In genomic region chr7:30589435-30590301, GRCm38 (mm10) we compare ENCODE assay signal across 8 mouse cellular contexts. TPM values are rescaled to one million over a fixed set of nuclear protein-coding genes. Genes with fewer than 3 reads are reported as not detected.
DNase-seq lines count a peak whose midpoint lies in the region; ATAC-seq and TF ChIP-seq lines count a peak whose summit lies in the region.

No protein-coding gene starts in this region.

- peak; percentile 79 to 83 for DNase-seq in B cell, adult 2 months
- peak; percentile 78 for DNase-seq in brain, adult 2 months (ENCODE audit: low read depth, low spot score)
- DNase-seq in heart, adult 8-10 months (ENCODE audit: low spot score), result peak; percentile 87
- peak; percentile 86 to 91 for DNase-seq in kidney, adult 8-10 months
- DNase-seq in midbrain, postnatal 0 days (ENCODE audit: low spot score), result peak; percentile 88
- peak; percentile 68 to 79 for DNase-seq in spleen, postnatal 36 days (ENCODE audit: low spot score in 2 of 2)

- 25% methylated on average over 39 of the region's 40 CpGs for WGBS in limb, embryonic 15.5 days
- 30% methylated on average over 39 of the region's 40 CpGs for WGBS in midbrain, postnatal 0 days

- peak; percentile 42 for ATAC-seq in limb, embryonic 15.5 days (ENCODE audit: insufficient number of reproducible peaks, low FRiP score, low TSS enrichment, low read depth)
- ATAC-seq in midbrain, postnatal 0 days (ENCODE audit: low FRiP score), result peak; percentile 62

- H3K27ac ChIP-seq in embryonic fibroblast, embryonic 13.5 days (ENCODE audit: insufficient read depth, low read length), result peak overlapping the region; percentile 34
- H3K27ac ChIP-seq in limb, embryonic 15.5 days, result peak overlapping the region; percentile 94
- H3K27ac ChIP-seq in midbrain, postnatal 0 days (ENCODE audit: low read depth, low read length), result peak overlapping the region; percentile 97

- peak overlapping the region; percentile 77 for H3K4me2 ChIP-seq in limb, embryonic 15.5 days
- H3K4me2 ChIP-seq in midbrain, postnatal 0 days (ENCODE audit: low read depth, low read length, poor library complexity, severe bottlenecking), result peak overlapping the region; percentile 89

- no peak for TF ChIP-seq POLR2A in embryonic fibroblast, embryonic 13.5 days (IDR thresholded peaks at IDR 0.05; ENCODE audit: low read depth, low read length)

- H3K9ac ChIP-seq in limb, embryonic 15.5 days, result peak overlapping the region; percentile 99; the same call in 1 of the 2 replicates
- H3K9ac ChIP-seq in midbrain, postnatal 0 days (replicated peaks; ENCODE audit: low read length, poor library complexity, severe bottlenecking), result peak overlapping the region; percentile 98

- H3K9me3 ChIP-seq in limb, embryonic 15.5 days, result no peaks in the 10 kb centered on the region
- H3K9me3 ChIP-seq in midbrain, postnatal 0 days (ENCODE audit: low read length), result no peaks in the 10 kb centered on the region

- H3K4me3 ChIP-seq in embryonic fibroblast, embryonic 13.5 days (ENCODE audit: insufficient read depth, low read length), result peak overlapping the region; percentile 62
- peak overlapping the region; percentile 96 for H3K4me3 ChIP-seq in limb, embryonic 15.5 days
- peak overlapping the region; percentile 79 for H3K4me3 ChIP-seq in midbrain, postnatal 0 days (ENCODE audit: low read depth, low read length)

- peaks cover 19% of the 10 kb centered on the region for H3K36me3 ChIP-seq in limb, embryonic 15.5 days
- peaks cover 13% of the 10 kb centered on the region for H3K36me3 ChIP-seq in midbrain, postnatal 0 days (ENCODE audit: insufficient read depth, low read length)

- H3K27me3 ChIP-seq in limb, embryonic 15.5 days, result 0 out of 2 replicates have a peak, but pooled peaks cover 3% of the 10 kb centered on the region
- H3K27me3 ChIP-seq in midbrain, postnatal 0 days (ENCODE audit: insufficient read depth, low read length), result no peaks in the 10 kb centered on the region

- peaks cover 5% of the 10 kb centered on the region; the same call in 1 of the 2 replicates for H3K4me1 ChIP-seq in embryonic fibroblast, embryonic 13.5 days (ENCODE audit: control insufficient read depth, insufficient read depth, low read length)
- H3K4me1 ChIP-seq in limb, embryonic 15.5 days, result peaks cover 27% of the 10 kb centered on the region
- H3K4me1 ChIP-seq in midbrain, postnatal 0 days (ENCODE audit: insufficient read depth, low read length), result peaks cover 9% of the 10 kb centered on the region; the same call in 1 of the 2 replicates

- TF ChIP-seq CTCF in embryonic fibroblast, embryonic 13.5 days (IDR thresholded peaks at IDR 0.05; ENCODE audit: borderline replicate concordance, insufficient read depth, low read length), result peak; percentile 55
- TF ChIP-seq CTCF in midbrain, postnatal 0 days (IDR thresholded peaks at IDR 0.05), result peak; percentile 90

RNA-seq across cellular contexts. Expression of gene Kmt2b, which starts 1.1 kb away (rescaled TPM):
- polyA plus RNA-seq in embryonic fibroblast, embryonic 13.5 days (2011; ENCODE audit: insufficient read length, low read depth, missing spikeins), result 31.9 and 40.1 TPM in 2 replicates
- 10 to 100 TPM; 14.2 to 19.6 (median 16.2) TPM for total RNA-seq in heart, adult 8-10 months (2022)
- 7.3 and 8.1 TPM in 2 replicates for polyA plus RNA-seq in limb, embryonic 15.5 days (2015; fragmentation: Nextera tagmentation; extraction: Ambion mirVana)
- total RNA-seq in midbrain, postnatal 0 days (2014; rRNA removed), result 38.8 and 39.5 TPM in 2 replicates
- polyA plus RNA-seq in midbrain, postnatal 0 days (2015; fragmentation: Nextera tagmentation; extraction: Ambion mirVana), result 5.3 and 8.3 TPM in 2 replicates

RNA-seq across cellular contexts. Expression of gene Zbtb32, which starts 9.0 kb away (rescaled TPM):
- not detected in 2 replicates for polyA plus RNA-seq in embryonic fibroblast, embryonic 13.5 days (2011; ENCODE audit: insufficient read length, low read depth, missing spikeins)
- not detected for total RNA-seq in heart, adult 8-10 months (2022)
- polyA plus RNA-seq in limb, embryonic 15.5 days (2015; fragmentation: Nextera tagmentation; extraction: Ambion mirVana), result 3.0 and 4.2 TPM in 2 replicates
- not detected in 2 replicates for total RNA-seq in midbrain, postnatal 0 days (2014; rRNA removed)
- polyA plus RNA-seq in midbrain, postnatal 0 days (2015; fragmentation: Nextera tagmentation; extraction: Ambion mirVana), result 0.22 and 0.39 TPM in 2 replicates

RNA-seq across cellular contexts. Expression of gene Upk1a, which starts 23.0 kb away (rescaled TPM):
- polyA plus RNA-seq in embryonic fibroblast, embryonic 13.5 days (2011; ENCODE audit: insufficient read length, low read depth, missing spikeins), result 0.47 and 0.49 TPM in 2 replicates
- total RNA-seq in heart, adult 8-10 months (2022), result under 1 TPM in 1 of 4 experiments, not detected in 3; 0.19 TPM
- polyA plus RNA-seq in limb, embryonic 15.5 days (2015; fragmentation: Nextera tagmentation; extraction: Ambion mirVana), result 0.45 and 0.58 TPM in 2 replicates
- 0.76 and 1.5 TPM in 2 replicates for total RNA-seq in midbrain, postnatal 0 days (2014; rRNA removed)
- polyA plus RNA-seq in midbrain, postnatal 0 days (2015; fragmentation: Nextera tagmentation; extraction: Ambion mirVana), result 0.65 and 0.84 TPM in 2 replicates

RNA-seq across cellular contexts. Expression of gene Igflr1, which starts 24.4 kb away (rescaled TPM):
- not detected in 2 replicates for polyA plus RNA-seq in embryonic fibroblast, embryonic 13.5 days (2011; ENCODE audit: insufficient read length, low read depth, missing spikeins)
- 1 to 10 TPM in 3 of 4 experiments, not detected in 1; 1.1 to 1.4 (median 1.1) TPM for total RNA-seq in heart, adult 8-10 months (2022)
- 3.0 and 3.5 TPM in 2 replicates for polyA plus RNA-seq in limb, embryonic 15.5 days (2015; fragmentation: Nextera tagmentation; extraction: Ambion mirVana)
- 0.99 and 1.9 TPM in 2 replicates for total RNA-seq in midbrain, postnatal 0 days (2014; rRNA removed)
- polyA plus RNA-seq in midbrain, postnatal 0 days (2015; fragmentation: Nextera tagmentation; extraction: Ambion mirVana), result 3.1 and 5.6 TPM in 2 replicates

RNA-seq across cellular contexts. Expression of gene Psenen, which starts 26.2 kb away (rescaled TPM):
- 130 and 134 TPM in 2 replicates for polyA plus RNA-seq in embryonic fibroblast, embryonic 13.5 days (2011; ENCODE audit: insufficient read length, low read depth, missing spikeins)
- 10 to 100 TPM; 82.2 to 90.7 (median 88.5) TPM for total RNA-seq in heart, adult 8-10 months (2022)
- 126 and 146 TPM in 2 replicates for polyA plus RNA-seq in limb, embryonic 15.5 days (2015; fragmentation: Nextera tagmentation; extraction: Ambion mirVana)
- 63.8 and 133 TPM in 2 replicates for total RNA-seq in midbrain, postnatal 0 days (2014; rRNA removed)
- polyA plus RNA-seq in midbrain, postnatal 0 days (2015; fragmentation: Nextera tagmentation; extraction: Ambion mirVana), result 135 and 144 TPM in 2 replicates

Comparison
In these comparisons a context has a peak if more than half of its experiments do, and no peak if none do; other contexts are left out.
1. Peak in every context shown above with its lines: DNase-seq, ATAC-seq, H3K4me3 ChIP-seq and H3K27ac ChIP-seq.
2. H3K27ac ChIP-seq: peak in every context shown above with its lines; median percentile 97 in midbrain, postnatal 0 days; 94 in limb, embryonic 15.5 days; 34 in embryonic fibroblast, embryonic 13.5 days.